Mouse (Mus musculus) spleen, postnatal 10 days (tissue): ENCODE results near the gene Gm47996.
"Not testable (repeated sequence)": the region's sequence is repeated elsewhere in the genome, so short reads cannot be mapped to it uniquely, and the experiment has no call there.

Source experiments
- DNase-seq, 2 experiments: peaks; one replicate each; pipeline ENCODE4 v3.0.0; 2021 to 2022; ENCODE audit warnings: low spot score in 2 of 2

The Gm47996 gene

DNA sequence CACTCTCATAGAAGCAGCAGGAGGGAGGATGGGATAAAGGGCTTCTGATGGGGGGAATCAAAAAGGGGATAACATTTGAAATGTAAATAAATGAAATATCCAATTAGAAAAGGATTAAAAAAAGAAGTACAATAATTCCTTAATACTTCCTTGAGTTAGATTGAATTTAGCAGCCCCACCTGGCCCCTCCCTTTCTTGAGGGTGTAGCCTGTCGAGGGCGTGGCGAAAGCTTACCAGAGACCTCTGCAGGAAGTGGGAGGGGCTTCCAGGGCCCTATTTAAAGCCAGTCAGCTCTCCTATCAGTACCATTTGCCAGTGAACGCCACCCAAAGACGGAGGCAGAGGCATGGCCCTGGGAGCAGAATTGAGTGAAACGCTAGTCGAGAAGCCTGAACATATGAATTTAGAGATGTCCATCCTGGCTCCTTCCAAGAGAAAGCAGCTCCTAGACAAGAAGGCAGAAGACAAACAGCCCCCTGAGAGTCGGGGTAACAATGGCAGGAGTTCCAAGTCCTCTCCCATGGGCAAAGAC lies at the start of gene Gm47996:
TSS of gene Gm47996 (plus strand) at position 308 of the 532 bp plus-strand sequence.
- DNase-seq, result peak; percentile 56 to 70

DNA sequence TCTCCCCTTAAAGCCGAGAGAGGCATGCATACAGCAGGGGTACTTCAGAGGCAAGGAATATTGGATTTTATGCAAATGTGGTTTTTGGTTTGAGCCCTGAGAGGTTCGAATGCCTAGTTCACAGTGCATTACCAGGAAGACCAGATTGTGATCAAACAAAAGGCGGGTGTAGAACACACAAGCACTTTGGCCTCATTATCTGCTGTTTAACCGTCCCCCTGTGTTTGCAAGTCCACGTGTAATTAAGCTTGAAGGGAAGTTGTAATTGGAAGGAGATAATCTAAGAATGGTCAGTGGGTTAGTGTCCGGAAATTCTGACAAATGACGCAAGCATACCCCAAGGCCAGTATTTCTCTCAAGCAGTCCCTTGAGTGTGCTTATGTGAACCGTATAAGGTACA lies 43.9 kb upstream of the Gm47996 start:
- DNase-seq, result no peak

DNA sequence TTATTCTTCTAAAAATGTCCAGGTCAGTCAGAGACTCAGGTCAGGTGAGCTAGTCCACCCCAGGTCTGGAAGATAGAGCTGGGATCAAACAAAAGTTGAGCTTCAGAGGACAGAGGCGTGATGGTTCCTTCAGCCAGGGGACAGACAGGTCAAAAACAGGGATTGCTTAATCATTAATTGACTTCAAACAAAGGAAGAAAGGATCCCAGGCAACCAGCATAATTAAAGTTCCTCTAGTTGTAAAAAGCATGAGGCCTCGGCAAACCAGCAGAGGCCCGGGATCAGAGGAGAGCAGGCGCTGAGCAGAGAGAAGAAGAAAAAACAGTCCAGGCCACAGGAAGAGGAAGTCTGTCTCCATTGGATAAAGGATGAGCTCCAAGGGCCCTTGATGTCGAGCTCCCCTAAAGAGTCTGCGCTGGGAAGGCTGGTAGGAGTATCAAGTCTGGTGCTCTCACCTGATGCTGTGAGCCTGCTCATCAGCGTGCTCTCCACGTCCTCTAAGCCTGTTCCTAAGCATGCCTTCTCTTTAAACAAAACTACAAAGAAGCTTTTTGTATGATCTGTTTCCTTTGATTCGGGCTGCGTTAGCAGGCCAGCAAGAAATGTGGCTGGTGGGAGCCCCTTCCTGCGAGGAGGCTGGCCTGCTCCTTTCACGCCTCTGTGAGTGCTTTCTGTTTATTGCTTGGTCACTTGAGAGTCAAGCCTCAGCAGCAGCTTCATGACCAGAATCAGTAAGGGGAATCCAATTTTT lies 42.5 kb upstream of the Gm47996 start:
- no peak for DNase-seq

DNA sequence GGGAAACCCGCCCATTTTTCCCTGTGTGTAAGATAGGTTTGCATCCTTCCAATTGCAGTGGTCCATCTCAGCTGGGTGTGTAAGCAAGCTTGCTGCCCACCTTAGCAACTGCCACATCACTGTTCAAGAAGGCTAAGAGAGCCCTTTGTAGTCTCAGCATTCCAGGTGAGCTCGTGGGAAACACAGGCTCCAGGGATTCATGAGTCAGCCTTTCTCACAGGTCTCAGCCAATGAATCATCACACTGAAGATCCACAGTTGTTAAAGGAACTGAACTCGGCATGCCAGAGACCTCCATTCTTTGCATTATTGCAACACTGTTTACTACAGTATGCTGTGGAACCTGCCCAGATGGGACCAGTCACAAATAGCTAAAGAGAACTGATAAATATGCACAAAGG lies 41.3 kb upstream of the Gm47996 start:
- DNase-seq, result no peak

GRCm38 (mm10) chr1:151171572-151172461 lies 38.1 kb upstream of the Gm47996 start:
- DNase-seq, result no peak

DNA sequence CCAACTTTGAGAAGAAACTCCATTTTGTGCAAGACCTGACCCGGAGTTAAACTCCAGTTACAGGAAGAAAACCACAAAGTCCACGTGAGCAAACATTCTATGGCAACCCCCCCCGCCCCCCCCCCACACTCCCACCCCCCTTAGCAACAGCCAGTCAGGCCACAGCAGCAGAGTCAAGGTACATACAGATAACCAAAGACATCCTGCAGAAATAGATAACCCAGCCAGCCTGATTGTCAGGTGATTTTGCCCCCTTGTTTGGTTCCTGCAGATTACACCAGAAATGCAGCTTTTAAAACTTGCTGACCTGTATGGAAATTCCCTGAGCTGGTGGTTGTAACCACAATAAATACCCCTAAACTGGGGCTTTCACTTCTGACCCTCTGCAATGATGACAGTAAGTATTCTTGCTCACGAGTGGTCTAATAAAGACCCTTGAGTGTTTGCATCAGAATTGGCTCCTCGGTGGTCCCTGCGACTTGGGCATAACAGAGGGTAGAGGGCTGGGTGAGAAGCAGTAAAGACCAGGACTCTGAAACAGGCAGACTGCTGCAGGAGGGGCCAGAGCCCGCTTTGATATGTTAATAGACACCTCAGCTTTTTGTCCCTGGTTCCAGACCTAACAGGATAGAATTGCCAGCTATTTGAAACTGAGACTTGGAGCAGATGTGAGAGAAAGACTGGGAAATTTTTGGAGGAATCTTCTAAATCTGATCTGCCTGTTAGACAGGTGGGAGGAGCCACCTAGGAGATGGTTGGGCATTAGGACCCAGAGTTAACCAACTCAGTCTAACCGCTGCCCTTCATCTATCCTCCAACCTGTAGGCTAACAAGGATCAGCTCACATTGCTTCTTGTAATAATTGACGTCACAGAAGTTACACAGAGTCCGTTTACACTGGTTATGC lies 32.6 kb upstream of the Gm47996 start:
- DNase-seq, result peak in 1 of 2 experiments; percentile 31

DNA sequence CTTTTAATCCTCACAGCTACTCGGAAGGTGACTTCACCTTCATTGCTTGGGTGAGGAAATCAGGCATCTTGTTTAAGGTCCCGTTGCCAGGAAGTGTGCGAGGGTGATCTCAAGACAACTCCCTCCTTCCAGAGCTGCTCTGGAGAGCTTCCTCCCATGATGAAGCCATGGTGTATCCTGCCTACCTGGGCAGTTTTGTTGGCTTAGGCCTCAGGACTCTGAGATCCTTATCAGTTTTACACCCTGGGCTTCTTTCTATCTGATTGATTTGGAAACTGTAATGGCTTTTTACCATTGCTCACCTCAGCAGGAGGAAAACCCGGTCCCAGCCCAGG lies 32.0 kb upstream of the Gm47996 start:
- peak in 1 of 2 experiments; percentile 29 for DNase-seq

GRCm38 (mm10) chr1:151178505-151179083 lies 31.3 kb upstream of the Gm47996 start:
- no peak for DNase-seq

DNA sequence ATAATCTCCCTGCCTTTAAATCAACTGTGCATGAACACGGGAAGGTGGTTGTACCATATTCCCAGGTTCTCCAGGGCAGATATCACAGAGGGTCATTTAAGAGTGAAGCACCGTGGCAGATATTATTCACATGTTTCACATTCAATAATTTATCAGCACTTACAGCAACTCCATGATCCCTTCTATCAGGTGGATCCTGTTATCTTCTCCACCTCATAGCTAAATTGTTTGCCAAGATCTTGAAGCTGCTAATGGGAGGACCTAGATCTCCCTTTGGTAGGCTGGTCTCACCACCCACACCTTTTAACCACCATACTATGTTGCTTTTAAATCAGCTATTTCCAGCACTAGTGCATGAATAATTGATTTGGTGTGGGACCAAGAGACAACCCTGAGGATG lies 29.8 kb upstream of the Gm47996 start:
- no peak for DNase-seq

- not testable (repeated sequence) for DNase-seq
These were observed 27.7 kb upstream of the Gm47996 start, which contains the start of gene Gm47985 for GRCm38 (mm10) chr1:151182266-151182665. Gene Gm47985 (plus strand): TSS chr1:151182537.

DNA sequence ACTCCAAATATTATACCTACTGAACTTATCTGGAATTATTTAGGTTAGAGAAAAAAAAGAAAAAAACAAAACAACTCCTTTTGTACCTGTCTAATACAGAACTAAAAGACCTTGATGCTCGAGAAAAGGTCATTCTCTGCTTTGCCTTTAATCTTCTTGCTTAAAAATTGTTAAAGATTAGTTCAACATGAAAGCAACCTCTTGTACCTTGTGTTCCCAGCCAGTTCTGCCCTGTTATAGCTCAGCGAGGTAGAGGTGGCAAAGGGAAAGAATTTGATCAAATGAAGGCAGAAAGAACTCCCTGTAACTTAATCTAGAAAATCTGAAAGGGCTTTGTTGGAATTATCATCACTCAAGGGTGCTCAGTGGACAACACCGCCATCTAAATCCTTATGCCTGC lies 23.7 kb upstream of the Gm47996 start:
- not testable (repeated sequence) for DNase-seq

DNA sequence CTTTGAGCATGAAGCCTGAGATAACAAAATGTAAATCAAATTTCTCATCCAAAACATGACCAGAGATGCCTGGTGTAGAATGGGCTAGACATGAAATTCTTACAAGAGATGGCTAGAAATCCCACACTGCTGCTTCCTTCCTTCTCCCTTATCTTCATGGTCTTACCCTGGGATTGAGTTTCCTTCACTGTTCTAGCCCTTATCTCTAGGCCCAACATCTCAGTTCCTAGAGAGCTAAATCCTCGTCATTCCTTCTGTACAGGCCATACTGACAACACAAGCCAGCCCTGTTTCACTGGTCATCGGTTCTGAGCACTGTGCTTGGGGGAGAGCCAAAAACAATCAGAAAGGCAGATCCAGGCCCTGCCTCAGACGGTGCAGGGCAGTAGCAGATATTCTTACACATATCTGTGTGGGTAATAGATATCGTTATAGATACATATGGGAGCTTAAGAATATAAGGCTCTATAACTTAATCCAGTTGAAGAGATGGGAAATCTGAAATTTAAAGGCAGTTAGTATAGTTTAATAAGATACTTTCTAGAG lies 23.0 kb upstream of the Gm47996 start:
- not testable (repeated sequence) for DNase-seq

- no peak for DNase-seq
These were observed 21.5 kb upstream of the Gm47996 start for GRCm38 (mm10) chr1:151188469-151188868.

DNA sequence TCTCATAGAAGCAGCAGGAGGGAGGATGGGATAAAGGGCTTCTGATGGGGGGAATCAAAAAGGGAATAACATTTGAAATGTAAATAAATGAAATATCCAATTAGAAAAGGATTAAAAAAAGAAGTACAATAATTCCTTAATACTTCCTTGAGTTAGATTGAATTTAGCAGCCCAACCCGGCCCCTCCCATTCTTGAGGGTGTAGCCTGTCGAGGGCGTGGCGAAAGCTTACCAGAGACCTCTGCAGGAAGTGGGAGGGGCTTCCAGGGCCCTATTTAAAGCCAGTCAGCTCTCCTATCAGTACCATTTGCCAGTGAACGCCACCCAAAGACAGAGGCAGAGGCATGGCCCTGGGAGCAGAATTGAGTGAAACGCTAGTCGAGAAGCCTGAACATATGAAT lies 17.9 kb upstream of the Gm47996 start, which contains the start of gene Gm8947:
TSS of gene Gm8947 (plus strand) at position 302 of the 400 bp plus-strand sequence.
- DNase-seq, result not testable (repeated sequence)

DNA sequence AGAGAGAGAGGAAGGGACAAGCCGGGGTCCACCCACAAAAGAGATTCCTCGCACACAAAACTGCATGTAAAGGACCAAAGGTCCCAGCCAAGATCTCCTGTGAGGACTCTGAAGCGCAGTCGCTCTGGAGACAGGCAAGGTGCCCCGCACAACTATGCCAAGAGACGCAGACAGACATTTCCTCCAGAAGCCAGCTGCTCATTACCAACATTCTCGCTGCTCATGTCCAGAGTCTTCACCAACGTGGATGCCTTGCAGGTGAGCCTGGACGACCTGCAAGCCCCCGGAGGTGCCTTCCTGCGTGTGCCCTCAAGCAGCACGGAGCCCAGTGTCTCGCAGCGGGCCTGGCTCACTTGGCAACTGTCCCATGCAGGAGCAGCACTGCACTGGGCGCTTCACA lies 17.2 kb upstream of the Gm47996 start:
- DNase-seq, result not testable (repeated sequence)

DNA sequence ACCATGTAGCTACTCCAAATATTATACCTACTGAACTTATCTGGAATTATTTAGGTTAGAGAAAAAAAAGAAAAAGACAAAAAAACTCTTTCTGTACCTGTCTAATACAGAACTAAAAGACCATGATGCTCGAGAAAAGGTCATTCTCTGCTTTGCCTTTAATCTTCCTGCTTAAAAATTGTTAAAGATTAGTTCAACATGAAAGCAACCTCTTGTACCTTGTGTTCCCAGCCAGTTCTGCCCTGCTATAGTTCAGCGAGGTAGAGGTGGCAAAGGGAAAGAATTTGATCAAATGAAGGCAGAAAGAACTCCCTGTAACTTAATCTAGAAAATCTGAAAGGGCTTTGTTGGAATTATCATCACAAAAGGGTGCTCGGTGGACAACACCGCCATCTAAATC lies 13.9 kb upstream of the Gm47996 start:
- DNase-seq, result not testable (repeated sequence)

- not testable (repeated sequence) for DNase-seq
These were observed 13.2 kb upstream of the Gm47996 start for GRCm38 (mm10) chr1:151196690-151197089.

GRCm38 (mm10) chr1:151198120-151198519 lies 11.8 kb upstream of the Gm47996 start, which contains the start of gene Gm47995:
Gene Gm47995 (plus strand): TSS chr1:151198448.
- peak in 1 of 2 experiments; percentile 40 for DNase-seq

DNA sequence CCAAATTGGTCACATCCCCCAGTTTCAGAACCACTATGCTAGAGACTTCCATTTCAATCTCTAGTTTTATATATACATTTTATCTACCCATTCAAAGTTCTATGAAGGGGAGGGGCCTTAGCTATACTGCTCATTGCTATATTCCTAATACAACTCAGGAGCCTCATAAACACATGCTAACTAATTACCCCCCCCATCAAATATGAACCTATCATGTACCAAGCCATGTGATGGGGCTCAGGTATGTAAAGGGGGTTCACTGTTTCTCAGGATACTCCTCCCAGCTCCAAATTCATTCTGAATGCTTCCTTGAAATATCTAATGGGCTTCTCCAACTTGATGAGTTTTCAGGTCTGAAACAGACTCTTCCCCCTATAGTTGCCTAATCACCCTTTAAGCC lies 9.3 kb upstream of the Gm47996 start:
- DNase-seq, result not testable (repeated sequence)

DNA sequence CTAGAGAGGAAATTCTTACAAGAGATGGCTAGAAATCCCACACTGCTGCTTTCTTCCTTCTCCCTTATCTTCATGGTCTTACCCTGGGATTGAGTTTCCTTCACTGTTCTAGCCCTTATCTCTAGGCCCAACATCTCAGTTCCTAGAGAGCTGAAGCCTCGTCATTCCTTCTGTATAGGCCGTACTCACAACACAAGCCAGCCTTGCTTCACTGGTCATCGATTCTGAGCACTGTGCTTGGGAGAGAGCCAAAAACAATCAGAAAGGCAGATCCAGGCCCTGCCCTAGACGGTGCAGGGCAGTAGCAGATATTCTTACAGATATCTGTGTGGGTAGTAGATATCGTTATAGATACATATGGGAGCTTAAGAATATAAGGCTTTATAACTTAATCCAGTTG lies 7.2 kb upstream of the Gm47996 start:
- DNase-seq, result not testable (repeated sequence)
